Mouse (Mus musculus) ES-E14 (cell line): ENCODE measurements at regions not wholly inside any gene's neighbourhood (a gene's known extent, or its start where the extent isn't known, plus 50 kb on each side); places are given as distances from the start of the nearest gene placed in this dataset.

Experiments used
- MAFK ChIP-seq: IDR thresholded peaks from 2 replicates; pipeline ENCODE4 v1.6.1; 2014; ENCODE audit warnings: mild to moderate bottlenecking, low read depth, low read length, inconsistent platforms; ENCODE audit not compliant: insufficient read depth
- ZC3H11A ChIP-seq: IDR thresholded peaks from 2 replicates; pipeline ENCODE4 v1.6.1; 2012; ENCODE audit warnings: low read depth, mild to moderate bottlenecking, inconsistent platforms, low read length, borderline replicate concordance
- ZNF384 ChIP-seq: IDR thresholded peaks from 2 replicates; pipeline ENCODE4 v1.6.1; 2012; ENCODE audit warnings: low read depth, low read length, inconsistent platforms

DNA sequence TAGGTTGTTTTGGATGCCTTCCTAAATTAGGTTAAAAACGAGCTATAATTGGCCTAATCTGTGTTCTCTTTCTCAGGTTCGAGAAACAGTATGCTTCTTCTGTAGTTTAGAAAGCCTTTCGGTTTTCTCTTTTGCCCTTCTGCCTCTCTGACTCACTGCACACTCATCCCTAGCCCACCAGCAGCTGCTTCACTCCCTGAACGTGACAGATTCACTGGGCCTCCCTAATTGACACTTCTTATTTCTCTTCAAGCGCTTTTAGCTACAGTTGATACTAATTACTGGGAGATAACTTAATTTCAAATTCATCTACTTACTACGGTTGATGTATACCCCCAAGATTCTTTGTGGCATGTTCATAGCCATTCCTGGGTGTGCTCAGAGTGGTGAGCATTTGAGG lies 208.9 kb upstream of the Tle4 start:
- TF ChIP-seq ZC3H11A (no peak), MAFK (no peak), ZNF384 (no peak)
